Mouse (Mus musculus) retina, postnatal 7 days (tissue): ENCODE measurements around the gene Gse1.

Experiments
- DNase-seq: peaks from one replicate; pipeline ENCODE4 v3.0.0-alpha.2; 2012; ENCODE audit warnings: low read depth, low spot score

Gene Gse1

DNA sequence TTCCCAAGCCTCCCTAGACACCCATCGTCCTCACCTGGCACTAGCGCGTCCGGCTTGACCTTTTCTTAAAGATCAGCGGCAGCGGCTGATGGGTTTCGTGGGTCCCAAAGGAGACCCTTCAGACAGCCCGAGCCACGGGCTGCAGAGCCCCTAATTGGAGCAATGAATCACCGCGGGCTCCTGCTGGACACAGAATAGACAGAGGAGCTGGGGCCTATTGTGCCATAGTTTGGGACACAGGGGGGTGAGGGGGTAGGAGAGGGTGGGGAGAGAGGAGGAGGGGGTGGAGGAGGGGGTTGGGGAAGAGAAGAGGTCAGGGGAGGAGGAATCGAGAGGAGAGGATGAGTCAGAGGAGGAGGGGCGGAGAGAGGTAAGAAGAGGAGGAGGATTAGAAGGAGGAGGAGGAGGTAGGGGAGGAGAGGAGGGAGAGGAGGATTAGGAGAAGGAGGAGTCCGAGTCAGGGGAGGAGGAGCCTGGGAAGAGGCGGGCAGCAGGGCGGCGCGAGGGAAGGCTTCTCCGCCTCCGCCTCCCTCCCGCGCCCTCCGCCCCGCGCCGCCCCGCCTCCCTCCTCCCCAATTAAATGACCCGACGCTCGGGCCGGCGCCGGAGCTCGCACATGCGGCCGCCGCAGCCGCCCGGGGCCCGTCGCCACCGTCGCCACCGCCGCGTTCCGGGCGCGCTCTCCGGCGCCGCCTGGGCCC lies at the start of gene Gse1:
TSS of gene Gse1 (plus strand) at position 566 of the 701 bp plus-strand sequence.
- DNase-seq, result peak; percentile 72

DNA sequence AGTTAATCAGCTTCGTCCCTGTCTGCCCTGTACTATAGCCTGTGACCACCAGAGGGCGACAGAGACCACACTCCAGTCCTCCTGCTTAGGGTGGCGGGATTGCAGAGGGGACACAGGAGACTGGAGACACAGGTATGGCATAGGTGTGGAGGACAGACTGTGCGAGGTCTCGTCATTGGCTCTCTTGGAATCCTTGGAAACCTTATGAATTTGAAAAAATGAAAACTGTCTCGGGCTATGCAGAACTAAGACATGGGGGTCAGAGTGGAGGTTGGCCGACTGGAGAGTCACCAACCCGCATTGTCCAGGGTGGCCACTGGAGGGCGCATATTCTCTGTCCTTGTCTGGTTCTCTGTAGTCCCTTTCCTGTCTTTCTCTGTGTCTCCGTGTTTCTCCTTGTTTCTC lies 49.2 kb upstream of the Gse1 start:
- peak; percentile 85 for DNase-seq

DNA sequence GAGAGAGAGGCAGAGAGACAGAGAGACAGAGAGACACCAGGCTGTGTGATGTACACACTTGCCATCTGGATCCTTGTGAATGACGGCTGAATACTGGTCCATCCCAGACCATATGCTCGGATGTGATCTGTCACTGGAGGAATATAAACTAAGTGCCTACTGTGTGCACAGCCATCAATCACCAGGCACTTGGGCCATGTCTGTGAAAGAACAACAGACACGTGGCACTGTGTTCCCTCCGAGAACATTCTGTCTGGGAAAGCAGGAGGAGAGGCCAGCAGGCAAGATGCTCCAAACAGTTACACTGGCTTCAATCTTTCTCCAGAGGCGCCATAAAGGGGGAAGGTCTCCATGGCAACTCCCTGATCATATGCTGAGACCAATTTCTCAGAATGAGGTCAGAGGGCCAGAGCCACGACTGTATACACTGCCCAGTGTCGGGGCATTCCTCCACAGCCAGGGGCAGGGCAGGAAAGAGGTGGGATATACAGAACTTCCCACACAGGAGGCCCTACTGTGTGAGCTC lies 47.7 kb upstream of the Gse1 start:
- no peak for DNase-seq

DNA sequence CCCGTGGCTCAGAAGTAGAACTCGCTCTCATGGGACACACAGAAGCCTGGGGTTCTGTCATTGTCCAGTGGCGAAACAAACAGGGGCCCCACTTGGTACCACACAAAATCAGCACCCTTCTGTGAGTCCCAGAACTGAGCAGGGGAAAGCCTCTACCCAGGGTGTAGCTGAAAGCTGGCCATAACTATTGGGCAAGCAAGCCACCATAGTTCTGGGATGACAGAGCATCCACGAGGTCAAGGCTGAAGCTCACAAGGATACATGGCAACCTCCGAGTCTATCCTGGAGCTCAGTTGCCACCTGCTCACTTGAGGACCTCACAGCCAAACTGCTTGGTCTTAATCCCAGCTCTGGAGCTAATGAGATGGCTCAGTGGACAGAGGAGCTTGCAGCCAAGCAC lies 47.0 kb upstream of the Gse1 start:
- DNase-seq, result no peak

DNA sequence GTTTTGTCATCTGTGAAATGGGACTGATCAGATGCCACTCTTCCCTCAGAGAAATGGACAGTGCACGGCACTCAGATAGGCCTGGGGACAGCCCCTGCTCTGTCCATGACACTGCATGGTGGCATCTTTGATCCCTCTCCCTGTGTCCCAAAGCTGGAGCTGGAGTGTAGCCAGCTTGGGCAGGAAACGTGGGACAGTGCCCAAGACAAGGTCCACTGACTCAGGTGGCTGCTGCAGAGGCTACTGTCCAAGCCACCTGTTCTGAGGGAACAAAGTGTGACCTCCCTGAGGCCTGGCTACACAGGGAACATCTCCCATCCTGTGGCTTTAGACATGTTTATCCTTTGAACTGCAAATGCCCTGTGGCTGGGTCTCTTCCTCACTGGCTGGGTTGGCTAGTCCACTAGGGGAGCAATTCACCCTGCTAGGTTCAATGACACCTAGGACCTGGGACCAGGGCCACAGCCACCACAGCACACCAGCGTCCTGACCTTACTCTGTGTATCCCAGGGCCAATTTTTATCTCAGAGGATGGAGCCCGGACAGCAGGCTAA lies 46.3 kb upstream of the Gse1 start:
- DNase-seq, result no peak

DNA sequence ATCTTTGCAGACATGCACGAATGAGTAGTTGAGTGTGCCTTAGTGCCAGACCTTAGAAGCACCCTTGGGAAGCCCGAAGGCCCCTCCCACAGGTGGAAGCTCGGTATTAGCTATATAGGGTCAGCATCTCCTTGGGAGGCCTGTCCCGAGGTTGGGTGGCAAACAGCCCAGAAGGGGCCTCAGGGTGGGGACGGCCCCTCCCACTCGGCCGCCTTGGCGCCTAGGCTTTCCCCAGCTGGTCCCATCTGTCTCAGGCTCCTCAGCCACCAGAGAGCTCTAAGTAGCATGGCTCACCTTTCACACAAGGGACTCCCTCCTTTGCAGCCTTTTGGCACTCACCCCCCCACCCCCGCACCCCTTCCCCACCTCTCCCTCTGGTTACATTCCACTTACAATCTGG lies 43.9 kb upstream of the Gse1 start:
- no peak for DNase-seq

DNA sequence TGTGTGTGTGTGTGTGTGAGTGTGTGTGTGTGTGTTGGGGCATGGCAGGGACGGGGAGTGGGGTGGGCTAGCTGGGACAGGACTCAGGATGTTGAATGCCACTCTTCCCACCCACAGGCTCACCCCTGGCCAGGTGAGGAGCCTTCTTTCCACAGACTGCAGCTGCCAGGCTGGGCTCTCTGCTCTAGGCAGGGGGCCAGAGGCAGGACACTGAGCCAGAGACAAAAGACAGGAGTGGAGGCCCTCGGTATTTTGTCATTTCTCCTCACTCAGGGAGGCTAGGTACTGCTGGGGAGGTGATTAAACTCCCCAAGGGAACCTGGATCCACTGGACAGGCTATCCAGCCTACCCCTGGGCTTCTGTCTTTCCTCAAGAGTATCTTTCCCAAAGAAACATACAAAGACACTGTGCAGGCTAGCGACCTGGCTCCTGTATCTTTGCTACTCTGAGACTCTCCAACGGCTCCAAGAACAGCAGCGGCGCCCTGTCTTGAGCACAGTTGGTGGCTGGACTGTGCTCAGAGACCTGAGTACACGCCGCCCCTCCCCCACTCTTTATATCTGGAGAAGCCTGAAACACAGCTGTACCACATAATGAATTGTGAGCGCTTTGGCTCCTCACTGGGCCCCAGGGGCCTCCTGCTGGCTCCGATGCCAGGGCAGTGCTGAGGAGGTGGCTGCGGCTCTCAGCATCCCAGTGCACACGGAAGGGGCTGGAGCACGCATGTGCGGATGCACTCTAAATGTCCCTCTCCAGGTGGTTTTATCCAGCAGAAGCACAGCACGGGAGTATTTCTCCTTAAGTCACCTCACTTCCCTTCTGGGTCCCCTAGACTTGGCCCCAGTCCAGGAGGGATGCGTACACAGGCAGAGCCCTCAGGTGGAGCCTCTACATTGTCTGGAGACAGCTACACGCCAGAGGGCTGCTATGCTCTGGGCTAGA lies 43.1 kb upstream of the Gse1 start:
- DNase-seq, result no peak

DNA sequence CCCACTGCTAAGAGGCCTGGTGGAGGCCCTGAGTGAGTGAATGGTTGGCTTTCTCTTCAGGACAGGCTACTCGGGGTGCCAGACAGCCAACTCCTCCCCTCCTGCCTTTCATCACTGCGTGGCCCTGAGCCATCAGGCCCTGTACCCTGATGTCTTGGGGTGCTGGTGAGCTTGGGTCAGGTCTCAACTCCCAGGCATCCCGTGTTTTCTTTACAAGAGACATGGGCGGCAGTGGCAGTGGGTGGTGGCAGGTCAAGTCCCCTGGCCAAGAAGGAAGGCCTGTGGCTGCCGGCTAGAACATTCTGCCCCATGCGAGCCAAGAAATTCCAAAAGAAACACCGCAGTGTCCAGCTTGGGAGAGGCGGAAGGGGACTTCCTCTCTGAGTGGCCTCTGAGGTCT lies 41.8 kb upstream of the Gse1 start:
- DNase-seq, result no peak

DNA sequence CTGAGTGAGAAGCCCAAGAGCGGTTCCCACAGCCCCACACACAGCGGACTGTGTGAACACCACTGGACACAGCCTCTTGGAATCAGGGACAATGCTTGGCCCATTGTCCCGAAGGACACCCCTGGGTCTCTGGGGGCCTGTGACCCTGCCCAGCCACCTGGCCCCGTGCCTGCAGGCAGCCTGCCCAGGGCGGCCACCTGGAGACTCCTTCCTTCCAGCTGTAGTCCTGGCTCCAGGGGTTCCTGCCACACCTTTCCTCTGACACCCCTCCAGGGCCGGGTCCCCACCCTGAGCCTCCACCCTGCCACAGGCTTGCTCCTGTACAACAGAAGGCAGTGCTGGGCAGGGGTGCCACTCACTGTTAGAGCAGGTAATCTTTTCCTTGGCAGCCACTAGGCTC lies 39.7 kb upstream of the Gse1 start:
- DNase-seq, result no peak

DNA sequence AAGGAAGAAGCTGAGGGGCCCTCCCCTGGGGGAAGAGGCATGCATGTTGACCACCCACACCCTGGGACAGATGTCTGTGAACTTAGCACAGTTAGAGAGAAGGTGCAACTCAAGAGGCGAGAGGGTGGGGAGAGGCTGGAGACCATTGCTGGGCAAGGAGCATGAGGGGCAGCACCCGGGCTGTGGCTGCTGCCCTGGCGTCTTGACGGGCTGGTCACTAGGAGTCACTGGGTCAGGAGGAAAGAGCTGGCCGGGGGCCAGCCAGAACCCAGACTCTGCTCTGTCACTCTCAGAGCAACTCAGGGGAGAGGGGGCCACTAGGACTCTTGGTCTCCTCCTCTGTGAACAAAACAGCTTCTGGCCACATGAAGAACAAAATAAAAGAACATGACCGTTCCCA lies 38.8 kb upstream of the Gse1 start:
- DNase-seq, result no peak

DNA sequence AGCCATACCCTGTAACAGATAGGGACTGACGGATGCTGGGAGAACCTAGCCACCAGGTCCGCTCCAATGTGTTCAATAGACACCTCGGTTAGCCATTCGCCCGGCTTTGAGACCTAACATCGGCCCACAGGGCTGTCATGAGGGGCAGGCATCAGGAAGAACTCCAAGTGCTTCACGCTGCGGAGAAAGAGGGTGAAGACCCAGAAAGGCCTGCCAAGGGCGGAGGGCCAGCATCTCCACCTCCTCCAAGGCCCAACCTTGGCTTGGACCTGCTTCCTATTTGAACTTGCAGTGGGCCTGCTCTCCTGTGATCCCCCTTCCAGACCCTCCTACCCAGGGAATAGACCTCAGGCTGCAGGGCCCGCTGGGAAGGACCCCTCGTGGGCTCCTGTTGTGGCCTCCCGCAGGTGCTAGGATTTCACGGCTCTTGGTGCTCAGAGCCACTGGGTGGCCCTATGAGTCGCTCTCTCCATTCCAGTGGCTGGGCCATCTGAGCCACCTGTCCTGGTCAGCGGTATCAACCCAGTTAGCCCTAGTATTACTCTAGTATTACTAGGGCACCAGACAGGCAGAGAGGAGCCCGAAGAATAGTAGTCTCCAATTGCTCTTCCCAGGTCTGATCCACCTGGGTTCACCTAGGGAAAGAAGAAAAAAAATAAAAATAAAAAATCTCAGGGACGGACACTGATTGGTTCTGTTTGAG lies 38.0 kb upstream of the Gse1 start:
- DNase-seq, result no peak

DNA sequence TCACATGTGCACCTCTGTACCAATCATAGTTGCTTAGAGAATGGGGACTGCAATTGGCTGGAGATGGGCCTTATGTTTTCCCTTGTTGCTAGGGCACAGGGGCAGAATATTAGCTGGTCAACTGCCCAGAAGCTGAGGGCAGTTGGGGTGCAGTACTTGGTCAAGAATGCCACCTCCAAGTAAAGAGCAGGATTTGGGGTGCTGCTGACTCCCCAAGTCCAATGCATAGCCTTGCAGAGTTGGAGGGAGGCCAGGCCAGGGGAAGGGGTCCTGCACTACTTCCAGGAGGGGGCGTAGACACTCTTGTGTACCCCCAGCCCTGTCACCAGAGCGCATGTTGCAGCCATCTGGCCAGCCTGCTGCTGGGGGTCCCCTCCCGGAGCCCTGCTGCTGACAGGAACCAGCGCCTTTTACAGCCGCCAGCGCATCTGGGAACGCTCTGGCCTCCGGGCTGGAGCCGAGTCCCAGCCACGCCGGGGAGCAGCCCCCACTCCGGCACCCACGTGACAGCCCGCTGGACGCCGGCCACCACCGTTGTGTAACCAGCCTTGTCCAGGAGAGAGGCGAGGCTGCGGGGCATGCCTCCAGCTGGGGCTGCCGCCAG lies 37.3 kb upstream of the Gse1 start:
- DNase-seq, result peak; percentile 50

DNA sequence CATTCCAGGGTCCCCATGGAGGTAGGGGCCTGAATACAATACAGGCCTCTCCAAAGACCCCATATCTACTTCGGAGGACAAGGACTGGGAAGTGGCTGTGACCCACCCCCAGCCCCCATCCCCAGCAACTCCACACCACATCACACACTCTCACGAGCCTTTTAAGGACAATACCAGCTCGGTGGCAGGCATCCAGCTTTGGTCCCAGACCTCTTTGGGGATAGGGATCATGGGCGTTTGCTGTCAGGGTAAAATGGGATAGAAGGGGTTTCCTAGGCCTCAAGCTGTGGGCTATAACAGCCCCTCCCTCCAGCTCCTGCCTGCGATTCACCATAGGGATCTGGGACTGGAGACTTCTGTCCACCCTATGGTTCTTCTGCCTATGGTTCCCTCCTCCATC lies 36.6 kb upstream of the Gse1 start:
- no peak for DNase-seq

DNA sequence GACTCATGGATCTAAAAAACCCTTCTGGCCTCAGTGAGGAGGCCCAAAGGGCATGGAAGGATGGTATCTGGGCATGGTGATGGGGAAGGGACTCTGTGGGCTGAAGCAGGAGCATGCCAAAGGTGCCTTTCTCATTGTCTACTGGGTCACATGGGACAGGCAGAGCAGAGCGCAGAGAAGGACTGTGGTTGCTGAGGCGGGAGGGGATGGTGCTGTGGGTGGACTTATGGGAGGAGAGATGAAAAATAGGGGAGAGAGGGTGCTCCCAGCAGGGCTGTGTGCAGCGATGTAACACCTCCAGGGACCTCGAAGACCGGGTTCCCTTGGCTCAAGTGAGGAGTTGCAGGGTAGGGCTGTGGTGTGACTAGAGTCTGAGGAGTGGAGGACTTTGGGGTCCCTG lies 36.1 kb upstream of the Gse1 start:
- no peak for DNase-seq

DNA sequence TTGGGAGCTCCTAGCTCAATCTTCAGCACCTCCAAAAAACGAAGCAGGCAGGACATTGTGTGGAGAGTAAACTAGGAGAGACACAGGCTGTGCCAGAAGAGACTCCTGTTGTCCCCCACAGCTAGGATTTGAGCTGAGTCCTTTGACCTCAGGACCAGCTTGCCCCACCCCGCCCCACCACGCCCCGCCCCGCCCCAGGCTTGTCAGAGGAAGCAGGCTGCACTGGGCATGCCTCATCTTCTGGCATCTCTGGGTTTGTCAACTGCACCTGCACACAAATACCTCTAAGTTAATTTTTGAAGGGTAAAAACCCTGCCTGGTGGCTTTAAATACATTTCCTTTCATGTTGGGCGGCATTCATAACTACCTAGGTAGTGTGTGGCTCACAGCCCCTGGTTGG lies 26.9 kb upstream of the Gse1 start:
- no peak for DNase-seq

DNA sequence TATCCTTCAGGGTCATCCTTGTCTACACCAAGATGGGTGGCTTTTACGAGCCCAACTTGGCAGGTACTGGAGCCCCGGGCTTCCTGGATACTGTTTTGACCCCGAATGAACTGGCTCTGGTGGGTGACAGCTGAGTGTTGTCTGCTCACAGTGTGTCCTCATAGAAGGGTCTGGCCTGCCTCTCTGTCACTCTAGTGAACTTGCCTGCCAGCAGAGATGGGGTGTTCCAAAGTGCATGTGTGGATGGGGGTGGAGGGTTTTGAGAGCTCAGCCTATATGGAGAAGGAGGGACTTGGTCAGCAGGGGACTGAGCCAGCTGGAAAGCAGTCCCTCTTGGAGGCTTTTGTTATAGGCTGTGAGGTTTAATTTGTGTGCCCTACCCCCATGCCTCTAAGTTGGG lies 25.7 kb upstream of the Gse1 start:
- no peak for DNase-seq

DNA sequence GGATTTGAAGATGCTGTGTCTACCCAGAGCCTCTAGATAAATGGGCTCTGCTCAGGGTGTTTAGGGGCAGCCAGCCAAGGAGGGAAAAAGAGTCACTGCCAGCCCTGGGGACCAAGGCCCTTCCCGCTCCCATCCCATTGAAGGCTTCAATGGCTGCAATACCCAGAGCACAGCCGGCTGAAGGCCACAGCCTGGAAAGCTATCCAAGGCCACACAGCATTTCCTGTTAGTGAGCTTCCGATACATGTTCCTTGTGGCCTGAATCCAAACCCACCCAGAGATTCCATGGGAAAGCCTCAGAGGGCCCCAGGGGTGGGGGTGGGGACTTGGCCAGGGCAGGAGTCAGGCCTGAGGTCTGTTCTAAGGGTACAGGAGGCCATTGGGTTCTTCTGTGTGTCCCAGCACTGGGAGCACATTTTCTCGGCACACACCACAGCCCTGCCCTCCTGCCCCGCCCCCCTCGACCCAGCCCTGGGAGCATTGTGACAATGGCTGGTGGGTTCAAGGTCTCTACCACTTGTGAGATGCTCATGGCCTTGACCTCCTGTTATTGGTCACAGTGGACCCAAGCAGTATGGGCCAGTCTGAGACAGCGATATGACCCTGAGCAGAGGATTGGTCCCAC lies 23.4 kb upstream of the Gse1 start:
- DNase-seq, result no peak

DNA sequence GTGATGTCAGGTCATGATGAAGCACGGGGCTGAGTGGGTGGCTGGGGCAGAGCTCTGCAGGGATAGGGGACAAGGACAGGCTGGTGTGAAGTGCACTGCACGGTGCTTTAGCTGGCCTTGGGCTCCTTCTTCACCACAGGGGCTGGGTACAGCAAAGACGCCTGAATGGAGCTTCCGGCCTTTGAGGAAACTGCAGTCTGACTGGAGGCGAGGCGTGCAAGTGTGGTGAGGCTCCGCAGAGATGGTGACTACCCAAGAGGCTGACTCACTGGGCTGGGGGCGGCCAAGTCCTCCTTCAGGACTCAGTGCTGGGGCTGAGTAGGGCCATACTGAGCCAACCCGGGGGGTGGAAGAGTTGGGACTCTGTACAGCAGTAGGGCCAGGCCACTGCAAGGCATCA lies 22.3 kb upstream of the Gse1 start:
- no peak for DNase-seq

DNA sequence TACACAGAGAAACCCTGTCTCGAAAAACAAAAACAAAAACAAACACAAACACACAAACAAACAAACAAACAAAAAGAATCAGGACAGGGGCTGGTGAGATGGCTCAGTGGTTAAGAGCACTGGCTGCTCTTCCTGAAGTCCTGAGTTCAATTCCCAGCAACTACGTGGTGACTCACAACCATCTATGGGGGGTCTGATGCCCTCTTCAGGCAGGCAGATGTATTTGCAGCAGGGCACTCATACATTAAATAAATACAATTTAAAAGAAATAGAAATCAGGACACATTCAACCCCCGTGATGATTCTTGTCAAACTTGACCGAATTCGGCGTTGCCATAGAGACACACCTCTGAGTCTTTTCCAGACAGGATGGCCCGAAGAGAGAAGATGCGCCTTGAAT lies 20.9 kb upstream of the Gse1 start:
- no peak for DNase-seq

DNA sequence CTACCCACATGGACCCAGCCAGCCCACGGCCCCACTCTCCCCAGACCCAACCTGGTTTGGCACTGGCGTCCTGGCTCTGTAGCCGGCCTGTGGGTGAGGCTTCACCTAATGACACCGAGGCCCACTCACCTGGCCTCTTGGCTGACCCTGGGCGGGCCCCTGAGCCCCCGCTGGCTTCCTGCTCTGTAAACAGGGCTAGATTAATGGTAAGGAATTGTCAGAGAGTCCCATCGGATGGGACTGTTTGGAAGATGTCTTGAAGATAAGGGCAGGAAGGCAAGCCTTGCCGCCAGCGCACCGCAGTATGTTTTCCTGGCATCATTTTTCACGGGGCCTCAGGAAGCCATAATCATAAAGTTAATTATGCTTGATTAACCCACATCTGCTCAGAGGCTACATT lies 20.1 kb upstream of the Gse1 start:
- no peak for DNase-seq

DNA sequence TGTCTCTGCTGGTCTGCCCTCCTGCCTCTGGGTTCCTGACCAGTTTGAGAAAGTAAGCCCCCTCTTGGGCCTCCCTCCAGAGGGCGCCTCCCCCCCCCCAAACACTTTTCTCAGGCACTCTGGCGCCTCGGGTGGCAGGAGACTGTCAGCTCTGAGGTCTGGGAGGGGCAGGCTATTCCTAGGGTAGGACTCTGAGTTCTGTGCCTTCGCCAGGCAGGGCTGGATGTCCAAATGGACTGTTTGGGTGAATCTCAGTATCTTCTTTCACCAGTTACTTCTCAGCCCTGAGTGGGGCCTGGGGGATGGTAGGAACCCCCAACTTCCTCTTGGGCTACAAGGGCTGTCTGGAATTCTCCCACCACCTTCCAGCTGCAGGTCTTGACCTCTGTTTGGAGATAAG lies 16.9 kb upstream of the Gse1 start:
- no peak for DNase-seq
